9 mouse cellular contexts compared by ENCODE assay signal in the genomic region with DNA sequence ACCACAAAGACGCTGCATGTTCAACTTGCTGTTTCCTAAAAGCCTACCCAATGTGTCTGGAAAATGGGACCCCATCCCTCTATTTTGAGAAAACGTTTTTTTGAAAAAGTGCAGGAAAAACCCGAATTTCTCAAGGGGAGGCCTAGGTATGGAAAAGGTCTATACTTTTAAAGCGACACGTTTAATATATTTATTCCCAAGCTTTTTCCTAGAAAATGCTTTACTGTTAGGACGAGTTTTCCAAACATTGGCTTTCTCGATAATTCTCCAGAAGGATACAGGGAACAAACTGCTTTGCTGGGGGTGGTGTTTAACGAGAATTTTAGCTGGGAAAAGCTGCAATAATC. TPM values are rescaled to one million over a fixed set of nuclear protein-coding genes. Genes with fewer than 3 reads are reported as not detected.
DNase-seq lines count a peak whose midpoint lies in the region; ATAC-seq lines count a peak whose summit lies in the region.
"Had no signal": no experiment of that assay in that cellular context is flagged by ENCODE, and none has a peak within 500 bp of the region (broad histone marks: within the 10 kb centered on the region; RNA-seq: fewer than 3 reads in every experiment).

No protein-coding gene starts in this region.

- peaks cover 9% of the 10 kb centered on the region for H3K4me1 ChIP-seq in heart, embryonic 13.5 days
- peaks cover 6% of the 10 kb centered on the region for H3K4me1 ChIP-seq in lung, embryonic 16.5 days (replicated peaks; ENCODE audit: control insufficient read depth, insufficient read depth, low read length)
- H3K4me1 ChIP-seq in limb, embryonic 10.5 days, result peaks cover 41% of the 10 kb centered on the region
- H3K4me1 ChIP-seq in stomach, embryonic 15.5 days, result peaks cover 8% of the 10 kb centered on the region; the same call in 1 of the 2 replicates
- H3K4me1 ChIP-seq in forebrain, embryonic 15.5 days, result no peaks in the 10 kb centered on the region

- no peaks in the 10 kb centered on the region for H3K36me3 ChIP-seq in heart, embryonic 13.5 days
- no peaks in the 10 kb centered on the region for H3K36me3 ChIP-seq in lung, embryonic 16.5 days (ENCODE audit: control insufficient read depth, insufficient read depth, low read length)
- no peaks in the 10 kb centered on the region for H3K36me3 ChIP-seq in limb, embryonic 10.5 days
- H3K36me3 ChIP-seq in stomach, embryonic 15.5 days, result no peaks in the 10 kb centered on the region
- H3K36me3 ChIP-seq in forebrain, embryonic 15.5 days, result no peaks in the 10 kb centered on the region

- peak overlapping the region; percentile 56 for H3K4me2 ChIP-seq in heart, embryonic 13.5 days
- H3K4me2 ChIP-seq in lung, embryonic 16.5 days (ENCODE audit: low read depth, low read length), result peak overlapping the region; percentile 70
- peak overlapping the region; percentile 40 for H3K4me2 ChIP-seq in stomach, embryonic 15.5 days
- no peak overlapping the region for H3K4me2 ChIP-seq in forebrain, embryonic 15.5 days (replicated peaks)

- peak overlapping the region; percentile 53; the same call in 1 of the 2 replicates for H3K9ac ChIP-seq in heart, embryonic 13.5 days
- peak overlapping the region; percentile 63 for H3K9ac ChIP-seq in lung, embryonic 16.5 days (ENCODE audit: low read length)
- no peak overlapping the region for H3K9ac ChIP-seq in stomach, embryonic 15.5 days
- no peak overlapping the region for H3K9ac ChIP-seq in forebrain, embryonic 15.5 days (replicated peaks)

- no peak for DNase-seq in heart, adult 9 months (ENCODE audit: low spot score in 2 of 2)
- DNase-seq in lung, postnatal 14 days, result no peak
- no peak for DNase-seq in limb, embryonic 10.5 days (ENCODE audit: low spot score)
- DNase-seq: gastrocnemius, postnatal 14 days had no signal

- no peak for ATAC-seq in heart, embryonic 13.5 days (ENCODE audit: extremely low read depth, insufficient number of reproducible peaks, low FRiP score, low TSS enrichment)
- no peak for ATAC-seq in lung, embryonic 16.5 days (ENCODE audit: low read depth)
- ATAC-seq in stomach, embryonic 15.5 days (ENCODE audit: insufficient read depth, low FRiP score, low read depth), result no peak
- no peak for ATAC-seq in forebrain, embryonic 15.5 days (replicated peaks)
- no peak for ATAC-seq in megakaryocyte progenitor cell, adult 5-6 weeks (replicated peaks; ENCODE audit: poor library complexity)

- WGBS in heart, embryonic 13.5 days, result 13% methylated on average over 8 of the region's 8 CpGs
- WGBS in lung, embryonic 16.5 days, result 17% methylated on average over 8 of the region's 8 CpGs
- 7% methylated on average over 8 of the region's 8 CpGs for WGBS in limb, embryonic 10.5 days
- 37% methylated on average over 8 of the region's 8 CpGs for WGBS in stomach, embryonic 15.5 days
- 7% methylated on average over 8 of the region's 8 CpGs for WGBS in forebrain, embryonic 15.5 days

- H3K9me3 ChIP-seq in heart, embryonic 13.5 days, result no peaks in the 10 kb centered on the region
- no peaks in the 10 kb centered on the region for H3K9me3 ChIP-seq in lung, embryonic 16.5 days (ENCODE audit: control insufficient read depth, low read length)
- H3K9me3 ChIP-seq in limb, embryonic 10.5 days (replicated peaks), result no peaks in the 10 kb centered on the region
- H3K9me3 ChIP-seq in stomach, embryonic 15.5 days, result no peaks in the 10 kb centered on the region
- H3K9me3 ChIP-seq in forebrain, embryonic 15.5 days, result no peaks in the 10 kb centered on the region

- H3K4me3 ChIP-seq in heart, embryonic 13.5 days, result no peak overlapping the region
- H3K4me3 ChIP-seq in lung, embryonic 16.5 days (ENCODE audit: low read length), result peak overlapping the region; percentile 38
- peak overlapping the region; percentile 54 for H3K4me3 ChIP-seq in limb, embryonic 10.5 days
- H3K4me3 ChIP-seq in stomach, embryonic 15.5 days (replicated peaks), result peak overlapping the region; percentile 17
- no peak overlapping the region for H3K4me3 ChIP-seq in forebrain, embryonic 15.5 days

- no peak overlapping the region for H3K27ac ChIP-seq in heart, embryonic 13.5 days (replicated peaks)
- H3K27ac ChIP-seq in lung, embryonic 16.5 days (ENCODE audit: low read length), result peak overlapping the region; percentile 51; the same call in 1 of the 2 replicates
- H3K27ac ChIP-seq in limb, embryonic 10.5 days, result peak overlapping the region; percentile 80; the same call in 1 of the 2 replicates
- 0 out of 2 replicates have a peak overlapping the region, but pooled peaks have one; percentile 22 for H3K27ac ChIP-seq in stomach, embryonic 15.5 days
- H3K27ac ChIP-seq in forebrain, embryonic 15.5 days (replicated peaks), result no peak overlapping the region

- H3K27me3 ChIP-seq in heart, embryonic 13.5 days (replicated peaks), result peaks cover 83% of the 10 kb centered on the region
- H3K27me3 ChIP-seq in lung, embryonic 16.5 days (ENCODE audit: control insufficient read depth, insufficient read depth, low read depth, low read length), result peaks cover 20% of the 10 kb centered on the region
- H3K27me3 ChIP-seq in limb, embryonic 10.5 days (ENCODE audit: low read depth, poor library complexity, severe bottlenecking), result peaks cover 75% of the 10 kb centered on the region
- peaks cover 5% of the 10 kb centered on the region; the same call in 1 of the 2 replicates for H3K27me3 ChIP-seq in stomach, embryonic 15.5 days (replicated peaks)
- peaks cover 85% of the 10 kb centered on the region for H3K27me3 ChIP-seq in forebrain, embryonic 15.5 days

RNA-seq across cellular contexts. Expression of a gene that starts 6.8 kb away (rescaled TPM):
- polyA plus RNA-seq in heart, embryonic 13.5 days (2015; fragmentation: Nextera tagmentation; extraction: Ambion mirVana), result 16.8 and 18.3 TPM in 2 replicates
- 68.7 and 71.7 TPM in 2 replicates for polyA plus RNA-seq in lung, embryonic 16.5 days (2015; fragmentation: Nextera tagmentation; extraction: Ambion mirVana)
- polyA plus RNA-seq in limb, embryonic 10.5 days (2016; fragmentation: Nextera tagmentation; extraction: Ambion mirVana), result 16.4 and 19.3 TPM in 2 replicates
- 42.1 and 45.7 TPM in 2 replicates for polyA plus RNA-seq in stomach, embryonic 15.5 days (2015; fragmentation: Nextera tagmentation; extraction: Ambion mirVana)
- polyA plus RNA-seq in forebrain, embryonic 15.5 days (2015; fragmentation: Nextera tagmentation; extraction: Ambion mirVana), result 5.0 and 7.4 TPM in 2 replicates
- 96.8 and 103 TPM in 2 replicates for total RNA-seq in megakaryocyte progenitor cell, adult 5-6 weeks (2015)
- total RNA-seq in megakaryocyte progenitor cell, adult 5-6 weeks (2017), result 139 and 181 TPM in 2 replicates

Comparison
In these comparisons a context has a peak if more than half of its experiments do, and no peak if none do; other contexts are left out.
1. H3K27ac ChIP-seq: peak in lung, embryonic 16.5 days (single experiment), limb, embryonic 10.5 days (single experiment) and stomach, embryonic 15.5 days (single experiment); none in heart, embryonic 13.5 days (single experiment) and forebrain, embryonic 15.5 days (single experiment).
2. H3K4me3 ChIP-seq: peak in lung, embryonic 16.5 days (single experiment), limb, embryonic 10.5 days (single experiment) and stomach, embryonic 15.5 days (single experiment); none in heart, embryonic 13.5 days (single experiment) and forebrain, embryonic 15.5 days (single experiment).
3. H3K9ac ChIP-seq: peak in heart, embryonic 13.5 days (single experiment) and lung, embryonic 16.5 days (single experiment); none in stomach, embryonic 15.5 days (single experiment) and forebrain, embryonic 15.5 days (single experiment).